13 mouse cellular contexts compared by ENCODE assay signal in genomic region chr16:94559282-94559681, GRCm38 (mm10). TPM values are rescaled to one million over a fixed set of nuclear protein-coding genes. Genes with fewer than 3 reads are reported as not detected.
DNase-seq lines count a peak whose midpoint lies in the region; ATAC-seq and TF ChIP-seq lines count a peak whose summit lies in the region.
"Had no signal": no experiment of that assay in that cellular context is flagged by ENCODE, and none has a peak within 500 bp of the region (broad histone marks: within the 10 kb centered on the region; RNA-seq: fewer than 3 reads in every experiment).

No protein-coding gene starts in this region.

- ATAC-seq in embryonic facial prominence, embryonic 12.5 days (ENCODE audit: insufficient number of reproducible peaks, insufficient read depth, low FRiP score, low TSS enrichment): no peak
- no peak; the same call in 1 of the 2 replicates for ATAC-seq in liver, embryonic 15.5 days (ENCODE audit: insufficient read depth)
- ATAC-seq in CD4-positive, CD25-positive, alpha-beta regulatory T cell, adult 4 months: no peak
- ATAC-seq: inflammation-experienced regulatory T-cells, adult 6 months had no signal

- 52% methylated on average over 7 of the region's 7 CpGs for WGBS in embryonic facial prominence, embryonic 12.5 days
- 63% methylated on average over 7 of the region's 7 CpGs for WGBS in embryonic facial prominence, embryonic 10.5 days
- WGBS in lung, adult 2 months: 9% methylated on average over 7 of the region's 7 CpGs
- 13% methylated on average over 7 of the region's 7 CpGs for WGBS in liver, embryonic 15.5 days (ENCODE audit: insufficient replicate concordance)

- H3K36me3 ChIP-seq in embryonic facial prominence, embryonic 12.5 days: no peaks in the 10 kb centered on the region
- no peaks in the 10 kb centered on the region for H3K36me3 ChIP-seq in embryonic facial prominence, embryonic 10.5 days (replicated peaks)
- no peaks in the 10 kb centered on the region for H3K36me3 ChIP-seq in liver, embryonic 15.5 days (replicated peaks)

- no peak for DNase-seq in embryonic facial prominence, embryonic 10.5 days (ENCODE audit: low spot score)
- no peak for DNase-seq in lung, adult 2 months
- no peak for DNase-seq in lung, postnatal 14 days
- peak; percentile 33 for DNase-seq in yolk sac, embryonic 10.5 days (ENCODE audit: low spot score)
- DNase-seq in frontal cortex, adult 2 months (ENCODE audit: extremely low spot score in 1 of 2, low spot score in 1 of 2): no peak
- DNase-seq: adrenal gland, adult 2 months; cerebellum, adult 11-12 months; gastrocnemius, postnatal 10 days; thymus, postnatal 36 days had no signal

- H3K4me3 ChIP-seq in embryonic facial prominence, embryonic 12.5 days: no peak overlapping the region
- no peak overlapping the region for H3K4me3 ChIP-seq in embryonic facial prominence, embryonic 10.5 days
- peak overlapping the region; percentile 26 for H3K4me3 ChIP-seq in lung, adult 2 months (replicated peaks; ENCODE audit: extremely low read depth, low read depth, low read length)
- H3K4me3 ChIP-seq in liver, embryonic 15.5 days (replicated peaks): 0 out of 2 replicates have a peak overlapping the region, but pooled peaks have one; percentile 10

- no peak overlapping the region for H3K9ac ChIP-seq in embryonic facial prominence, embryonic 12.5 days
- H3K9ac ChIP-seq in liver, embryonic 15.5 days: no peak overlapping the region

- H3K27me3 ChIP-seq in embryonic facial prominence, embryonic 12.5 days: no peaks in the 10 kb centered on the region
- H3K27me3 ChIP-seq in embryonic facial prominence, embryonic 10.5 days (replicated peaks; ENCODE audit: low read depth, poor library complexity, severe bottlenecking): 0 out of 2 replicates have a peak, but pooled peaks cover 3% of the 10 kb centered on the region
- peaks cover 5% of the 10 kb centered on the region for H3K27me3 ChIP-seq in liver, embryonic 15.5 days

- H3K27ac ChIP-seq in embryonic facial prominence, embryonic 12.5 days: 0 out of 2 replicates have a peak overlapping the region, but pooled peaks have one; percentile 12
- no peak overlapping the region for H3K27ac ChIP-seq in embryonic facial prominence, embryonic 10.5 days (replicated peaks)
- H3K27ac ChIP-seq in liver, embryonic 15.5 days (replicated peaks): no peak overlapping the region; the same call in 1 of the 2 replicates

- TF ChIP-seq CTCF in lung, adult 2 months (IDR thresholded peaks at IDR 0.05; ENCODE audit: insufficient read depth, low read length): no peak

- no peak overlapping the region for H3K4me2 ChIP-seq in embryonic facial prominence, embryonic 12.5 days (replicated peaks)
- H3K4me2 ChIP-seq in liver, embryonic 15.5 days: peak overlapping the region; percentile 35

- no peaks in the 10 kb centered on the region for H3K9me3 ChIP-seq in embryonic facial prominence, embryonic 12.5 days
- H3K9me3 ChIP-seq in embryonic facial prominence, embryonic 10.5 days: no peaks in the 10 kb centered on the region
- no peaks in the 10 kb centered on the region for H3K9me3 ChIP-seq in liver, embryonic 15.5 days (replicated peaks)

- no peak for TF ChIP-seq POLR2A in lung, adult 2 months (IDR thresholded peaks at IDR 0.05; ENCODE audit: borderline replicate concordance, extremely low read depth, low read depth, low read length)

- H3K4me1 ChIP-seq in embryonic facial prominence, embryonic 12.5 days: no peaks in the 10 kb centered on the region; the same call in 1 of the 2 replicates
- peaks cover 6% of the 10 kb centered on the region for H3K4me1 ChIP-seq in embryonic facial prominence, embryonic 10.5 days
- peaks cover 10% of the 10 kb centered on the region; the same call in 1 of the 2 replicates for H3K4me1 ChIP-seq in lung, adult 2 months (ENCODE audit: control insufficient read depth, insufficient read depth, low read length)
- H3K4me1 ChIP-seq in liver, embryonic 15.5 days (replicated peaks): peaks cover 25% of the 10 kb centered on the region

RNA-seq across cellular contexts. Expression of gene Dyrk1a, which starts 10.5 kb away (rescaled TPM):
- polyA plus RNA-seq in embryonic facial prominence, embryonic 12.5 days (2016; fragmentation: Nextera tagmentation; extraction: Ambion mirVana): 9.0 and 10.3 TPM in 2 replicates
- 9.5 and 10.0 TPM in 2 replicates for polyA plus RNA-seq in embryonic facial prominence, embryonic 10.5 days (2016; fragmentation: Nextera tagmentation; extraction: Ambion mirVana)
- 26.1 and 32.4 TPM in 2 replicates for polyA plus RNA-seq in lung, adult 2 months (2012; rRNA removed)
- 4.3 and 4.4 TPM in 2 replicates for polyA plus RNA-seq in liver, embryonic 15.5 days (2015; fragmentation: Nextera tagmentation; extraction: Ambion mirVana)
- 44.1 and 47.8 TPM in 2 replicates for polyA plus RNA-seq in frontal cortex, adult 2 months (2012; rRNA removed)
- polyA plus RNA-seq in CD4-positive, CD25-positive, alpha-beta regulatory T cell, adult 4 months (2017; shearing (Covaris generic)): 10 to 100 TPM; 24.2 to 26.6 TPM

RNA-seq across cellular contexts. Expression of gene Vps26c, which starts 32.7 kb away (rescaled TPM):
- polyA plus RNA-seq in embryonic facial prominence, embryonic 12.5 days (2016; fragmentation: Nextera tagmentation; extraction: Ambion mirVana): 51.8 and 58.7 TPM in 2 replicates
- 53.9 and 59.4 TPM in 2 replicates for polyA plus RNA-seq in embryonic facial prominence, embryonic 10.5 days (2016; fragmentation: Nextera tagmentation; extraction: Ambion mirVana)
- 25.8 and 40.7 TPM in 2 replicates for polyA plus RNA-seq in lung, adult 2 months (2012; rRNA removed)
- polyA plus RNA-seq in liver, embryonic 15.5 days (2015; fragmentation: Nextera tagmentation; extraction: Ambion mirVana): 19.2 and 20.6 TPM in 2 replicates
- polyA plus RNA-seq in frontal cortex, adult 2 months (2012; rRNA removed): 45.7 and 47.6 TPM in 2 replicates
- polyA plus RNA-seq in CD4-positive, CD25-positive, alpha-beta regulatory T cell, adult 4 months (2017; shearing (Covaris generic)): 10 to 100 TPM; 89.2 to 95.1 TPM

Comparison
In these comparisons a context has a peak if more than half of its experiments do, and no peak if none do; other contexts are left out.
1. H3K4me3 ChIP-seq: peak in lung, adult 2 months (single experiment) and liver, embryonic 15.5 days (single experiment); none in embryonic facial prominence, embryonic 12.5 days (single experiment) and embryonic facial prominence, embryonic 10.5 days (single experiment).